Mouse (Mus musculus) hindbrain, postnatal 0 days (tissue): ENCODE data around the gene Tgm2. TPM values are rescaled to one million over a fixed set of nuclear protein-coding genes. Genes with fewer than 3 reads are reported as not detected.

ENCODE experiments used
- ATAC-seq: fragments of 200-750 bp; cut with Nextera tagmentation; 2 replicates; pipeline ENCODE4 v1.8.0; 2017; ENCODE audit warnings: mild to moderate bottlenecking, moderate TSS enrichment, moderate library complexity
- DNase-seq: peaks from one replicate; pipeline ENCODE4 v3.0.0-alpha.2; 2015; ENCODE audit warnings: low spot score
- H3K27ac ChIP-seq: fragments of 300-500 bp; sonication (generic); 2 replicates; pipeline ENCODE4 v1.5.1; 2014; ENCODE audit warnings: mild to moderate bottlenecking
- H3K27me3 ChIP-seq: fragments of 300-500 bp; sonication (generic); 2 replicates; pipeline ENCODE4 v1.6.1; 2014; ENCODE audit warnings: low read length, mixed read lengths; ENCODE audit not compliant: insufficient read depth
- H3K36me3 ChIP-seq: fragments of 300-500 bp; sonication (generic); 2 replicates; pipeline ENCODE4 v1.6.1; 2014; ENCODE audit warnings: low read length, mixed read lengths; ENCODE audit not compliant: insufficient read depth
- H3K4me1 ChIP-seq: fragments of 300-500 bp; sonication (generic); 2 replicates; pipeline ENCODE4 v1.6.1; 2014; ENCODE audit warnings: antibody characterized with exemption, low read length, mixed read lengths; ENCODE audit not compliant: insufficient read depth
- H3K4me2 ChIP-seq: fragments of 300-500 bp; sonication (generic); 2 replicates; pipeline ENCODE4 v1.6.1; 2014; ENCODE audit warnings: low read depth, mild to moderate bottlenecking, low read length, moderate library complexity, mixed read lengths
- H3K4me3 ChIP-seq: fragments of 300-500 bp; sonication (generic); 2 replicates; pipeline ENCODE4 v1.5.1; 2014; ENCODE audit warnings: low read length
- H3K9ac ChIP-seq: fragments of 300-500 bp; sonication (generic); replicated peaks from 2 replicates; pipeline ENCODE4 v1.6.1; 2014; ENCODE audit warnings: mild to moderate bottlenecking, low read length, moderate library complexity, mixed read lengths
- H3K9me3 ChIP-seq: fragments of 300-500 bp; sonication (generic); 2 replicates; pipeline ENCODE4 v1.6.1; 2016; ENCODE audit warnings: low read length, mixed read lengths
- CTCF ChIP-seq: IDR thresholded peaks from 2 replicates; pipeline ENCODE4 v1.5.1; 2016; ENCODE audit warnings: antibody characterized with exemption, control low read depth, low read depth
- WGBS: fragments of 180-500 bp; shearing (Covaris S2); extraction: QIAGEN DNeasy Blood & Tissue Kit; methylation state at CpG from one replicate; pipeline ENCODE4 v1.1.7; 2014; 5-methylcytosine and 5-hydroxymethylcytosine counted together
- polyA plus RNA-seq: library from polyadenylated mRNA; unstranded; fragments of >200 nt; fragmentation: Nextera tagmentation; extraction: Ambion mirVana; gene quantifications from 2 replicates; pipeline ENCODE4 v1.2.1, GENCODE M21; 2015
- total RNA-seq: library from RNA; depleted of rRNA; stranded (reverse); fragments of >200 nt; gene quantifications from 2 replicates; pipeline ENCODE4 v1.2.3, GENCODE M21; 2014

Gene Tgm2
- total and polyA plus RNA-seq, 2 experiments from 2014 or later: 7.1 to 14.4 TPM

DNA sequence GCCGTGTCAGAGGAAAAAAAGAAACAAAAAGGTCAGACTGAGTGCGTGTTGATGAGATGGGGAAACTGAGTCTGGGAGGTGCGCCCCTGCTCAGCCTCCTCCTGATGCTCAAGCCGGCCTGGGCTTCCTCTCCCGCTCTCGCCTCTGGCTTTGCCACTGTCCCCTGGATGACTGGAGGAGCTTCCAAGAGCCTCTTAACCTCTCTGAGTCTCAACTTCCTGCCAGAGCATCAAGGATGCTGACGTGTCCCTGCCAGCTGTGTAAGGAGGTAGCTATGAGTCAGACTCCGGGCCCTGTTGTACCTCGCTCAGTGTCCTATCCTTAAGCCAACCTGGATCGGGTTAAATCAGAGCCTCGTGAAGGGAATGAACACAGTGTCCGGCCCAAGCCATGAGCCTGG, 8.5 kb downstream of the Tgm2 start:
- Histone ChIP-seq H3K27me3 (no peaks in the 10 kb centered on the region), H3K27ac (no peak overlapping the region), H3K36me3 (no peaks in the 10 kb centered on the region), H3K9ac (no peak overlapping the region), H3K4me1 (peaks cover 9% of the 10 kb centered on the region; the same call in 1 of the 2 replicates), H3K4me3 (no peak overlapping the region), H3K9me3 (no peaks in the 10 kb centered on the region), H3K4me2 (no peak overlapping the region)
- ATAC-seq (no peak), DNase-seq (no peak)
- WGBS: 94% methylated on average over 12 of the region's 12 CpGs
- TF ChIP-seq CTCF: no peak

GRCm38 (mm10) chr2:158136205-158136604, 10.0 kb downstream of the Tgm2 start:
- no peaks in the 10 kb centered on the region for H3K27me3 ChIP-seq
- H3K4me1 ChIP-seq: peaks cover 9% of the 10 kb centered on the region; the same call in 1 of the 2 replicates
- 37% methylated on average over 7 of the region's 7 CpGs for WGBS
- no peak overlapping the region for H3K9ac ChIP-seq
- H3K36me3 ChIP-seq: no peaks in the 10 kb centered on the region
- no peak overlapping the region for H3K4me3 ChIP-seq
- no peak for TF ChIP-seq CTCF
- no peak overlapping the region for H3K27ac ChIP-seq
- DNase-seq (no peak), ATAC-seq (no peak)
- H3K9me3 ChIP-seq: no peaks in the 10 kb centered on the region
- H3K4me2 ChIP-seq: no peak overlapping the region

GRCm38 (mm10) chr2:158133050-158133449, 13.2 kb downstream of the Tgm2 start:
- Histone ChIP-seq H3K4me3 (no peak overlapping the region), H3K27ac (no peak overlapping the region), H3K36me3 (no peaks in the 10 kb centered on the region), H3K27me3 (no peaks in the 10 kb centered on the region; the same call in 1 of the 2 replicates), H3K4me2 (no peak overlapping the region), H3K9me3 (no peaks in the 10 kb centered on the region), H3K4me1 (0 out of 2 replicates have a peak, but pooled peaks cover 3% of the 10 kb centered on the region), H3K9ac (no peak overlapping the region)
- no peak for TF ChIP-seq CTCF
- WGBS: 79% methylated on average over 6 of the region's 6 CpGs
- DNase-seq (no peak), ATAC-seq (no peak)

- 0 out of 2 replicates have a peak, but pooled peaks cover 3% of the 10 kb centered on the region for H3K4me1 ChIP-seq
- no peak overlapping the region for H3K9ac ChIP-seq
- H3K4me3 ChIP-seq: no peak overlapping the region
- 87% methylated on average over 10 of the region's 10 CpGs for whole genome bisulfite sequencing
- ATAC-seq (no peak), DNase-seq (no peak)
- no peak overlapping the region for H3K4me2 ChIP-seq
- no peaks in the 10 kb centered on the region for H3K9me3 ChIP-seq
- no peaks in the 10 kb centered on the region; the same call in 1 of the 2 replicates for H3K27me3 ChIP-seq
- no peak overlapping the region for H3K27ac ChIP-seq
- no peaks in the 10 kb centered on the region for H3K36me3 ChIP-seq
- no peak for TF ChIP-seq CTCF
Observed at GRCm38 (mm10) chr2:158132320-158132719, 13.9 kb downstream of the Tgm2 start.

DNA sequence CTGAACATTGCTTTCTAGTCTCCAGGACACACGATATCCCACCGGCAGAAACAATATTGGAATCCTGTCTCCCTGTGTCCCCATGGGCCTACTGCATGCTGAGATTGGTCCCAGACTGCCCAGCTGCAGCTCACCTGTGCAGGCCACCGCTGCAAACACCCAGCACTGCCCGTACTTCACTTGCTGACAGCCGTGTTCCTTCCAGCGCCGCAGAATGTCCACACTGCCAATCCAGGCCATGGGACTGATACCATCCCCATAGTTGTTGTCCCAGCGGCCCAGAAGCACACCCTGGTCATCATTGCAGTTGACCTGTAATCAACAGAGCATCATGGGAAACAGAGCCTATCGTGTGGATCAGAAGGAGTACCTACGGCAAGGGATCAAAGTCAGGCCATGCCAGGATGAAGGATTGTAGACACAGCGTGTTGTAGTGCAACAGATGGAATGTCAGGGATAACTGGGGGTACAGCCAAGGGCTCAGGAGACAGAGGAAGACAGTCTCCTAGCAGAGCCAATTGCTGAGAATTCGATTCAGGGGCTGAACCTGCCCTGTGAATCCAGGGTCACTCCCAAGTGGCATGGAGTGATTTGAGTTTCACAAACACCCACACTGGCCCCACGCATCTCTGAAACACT, 14.9 kb downstream of the Tgm2 start:
- 0 out of 2 replicates have a peak, but pooled peaks cover 3% of the 10 kb centered on the region for H3K4me1 ChIP-seq
- no peak overlapping the region for H3K4me3 ChIP-seq
- ATAC-seq (no peak), DNase-seq (no peak)
- no peak overlapping the region for H3K27ac ChIP-seq
- no peak overlapping the region for H3K9ac ChIP-seq
- H3K9me3 ChIP-seq: no peaks in the 10 kb centered on the region
- no peaks in the 10 kb centered on the region; the same call in 1 of the 2 replicates for H3K27me3 ChIP-seq
- TF ChIP-seq CTCF: no peak
- no peaks in the 10 kb centered on the region for H3K36me3 ChIP-seq
- WGBS: 86% methylated on average over 13 of the region's 13 CpGs
- H3K4me2 ChIP-seq: no peak overlapping the region

DNA sequence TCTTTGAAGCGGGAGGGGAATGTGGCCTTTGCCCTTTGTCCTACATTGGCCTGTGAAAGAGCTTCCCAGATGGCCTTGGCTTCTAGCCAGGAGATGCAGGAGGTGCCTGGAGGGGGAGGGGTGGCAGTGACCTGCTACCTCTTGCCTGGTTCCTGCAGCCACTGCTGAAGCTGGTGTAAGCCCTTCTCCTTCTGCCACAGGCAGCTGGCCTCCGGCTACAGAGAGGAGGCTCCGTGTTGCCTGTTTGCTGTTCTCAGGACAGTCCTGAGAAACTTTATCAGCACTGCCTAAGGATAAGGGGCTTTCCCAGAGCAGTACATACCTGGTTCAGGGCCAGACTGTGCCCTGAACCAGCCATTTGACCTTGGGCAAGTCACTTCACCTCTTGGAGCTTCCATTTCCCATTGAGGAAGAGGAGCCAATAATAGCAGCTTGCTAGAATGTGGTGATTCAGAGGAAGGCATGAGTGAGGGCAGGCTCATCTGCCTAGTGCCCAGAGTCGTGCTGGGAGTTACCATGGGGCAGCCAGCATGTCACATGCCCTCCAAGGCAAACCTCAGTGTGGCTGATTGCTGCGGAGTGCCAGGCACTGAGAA, 15.7 kb downstream of the Tgm2 start:
- no peak overlapping the region for H3K9ac ChIP-seq
- ATAC-seq (no peak), DNase-seq (peak; percentile 51)
- H3K4me1 ChIP-seq: 0 out of 2 replicates have a peak, but pooled peaks cover 3% of the 10 kb centered on the region
- H3K27ac ChIP-seq: no peak overlapping the region
- H3K27me3 ChIP-seq: no peaks in the 10 kb centered on the region; the same call in 1 of the 2 replicates
- 43% methylated on average over 5 of the region's 5 CpGs for WGBS
- H3K9me3 ChIP-seq: no peaks in the 10 kb centered on the region
- TF ChIP-seq CTCF: no peak
- no peak overlapping the region for H3K4me2 ChIP-seq
- H3K4me3 ChIP-seq: no peak overlapping the region
- H3K36me3 ChIP-seq: no peaks in the 10 kb centered on the region
